Mouse (Mus musculus) stomach, postnatal 0 days (tissue): Measurements from ENCODE around the gene Lin7b.

Source experiments
- CTCF ChIP-seq: IDR thresholded peaks from 2 replicates; pipeline ENCODE4 v1.5.1; 2016; ENCODE audit warnings: antibody characterized with exemption, low read depth, mild to moderate bottlenecking, moderate library complexity
- EP300 ChIP-seq: optimal IDR thresholded peaks from 2 replicates; pipeline ENCODE3; 2016; ENCODE audit warnings: antibody characterized with exemption

DNA sequence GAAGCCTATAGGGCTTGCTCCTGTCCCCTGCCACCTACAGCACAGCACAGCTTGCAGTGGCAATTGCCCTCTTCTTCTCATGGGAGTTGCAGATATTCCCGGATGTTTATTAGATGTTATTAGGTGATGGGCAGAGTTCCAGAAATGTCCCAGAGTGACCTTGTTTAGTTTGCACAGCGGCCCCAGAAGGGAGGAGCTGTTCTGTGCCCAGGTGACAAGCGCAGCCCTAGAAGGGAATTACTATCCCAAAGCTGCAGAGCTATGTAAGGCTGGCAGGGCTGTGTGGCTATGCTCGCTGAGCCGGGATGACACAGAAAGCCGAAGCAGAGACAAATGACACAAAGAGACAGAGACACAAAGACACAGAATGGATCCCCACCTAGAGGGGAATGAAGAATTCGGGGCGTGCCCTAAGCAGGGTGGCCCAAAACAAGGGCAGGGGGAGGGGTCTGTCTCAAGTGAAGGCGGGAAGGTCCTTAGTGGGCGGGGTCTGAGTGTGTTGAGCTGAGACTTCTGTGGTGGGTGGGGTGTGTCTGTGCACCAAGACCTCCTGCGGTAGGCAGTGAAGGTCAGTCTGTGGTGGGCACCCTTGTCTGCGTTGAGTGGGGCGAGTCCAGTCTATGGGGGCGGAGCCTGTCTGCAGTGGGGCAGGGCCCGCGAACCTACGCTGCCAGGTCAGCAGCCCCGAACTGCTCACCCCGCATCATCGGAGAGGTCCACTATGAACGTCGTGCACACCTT, 37.5 kb downstream of the Lin7b start:
- TF ChIP-seq CTCF (no peak), EP300 (no peak)
